Mouse (Mus musculus): ENCODE measurements at regions not wholly inside any gene's neighbourhood (a gene's known extent, or its start where the extent isn't known, plus 50 kb on each side); places are given as distances from the start of the nearest gene placed in this dataset.

- 88% methylated on average over 4 of the region's 4 CpGs for WGBS
- no peaks in the 10 kb centered on the region for H3K27me3 ChIP-seq (ENCODE audit: control insufficient read depth, insufficient read depth, low read length)
- H3K4me3 ChIP-seq (ENCODE audit: low read depth, low read length), result no peak overlapping the region
- ATAC-seq (ENCODE audit: low read depth), result no peak
- H3K4me1 ChIP-seq (ENCODE audit: control insufficient read depth, insufficient read depth, low read length), result no peaks in the 10 kb centered on the region
- H3K27ac ChIP-seq (ENCODE audit: low read depth, low read length), result no peak overlapping the region
- H3K4me2 ChIP-seq (ENCODE audit: low read depth, low read length), result no peak overlapping the region
- no peak overlapping the region for H3K9ac ChIP-seq (replicated peaks; ENCODE audit: low read depth, low read length)
- no peaks in the 10 kb centered on the region for H3K9me3 ChIP-seq (ENCODE audit: control insufficient read depth, low read length)
- H3K36me3 ChIP-seq (ENCODE audit: control insufficient read depth, insufficient read depth, low read length), result no peaks in the 10 kb centered on the region
Observed at GRCm38 (mm10) chr13:107260274-107260673, 238.3 kb upstream of the Kif2a start.

- no peak for ATAC-seq (ENCODE audit: low read depth)
- no peak overlapping the region for H3K9ac ChIP-seq (replicated peaks; ENCODE audit: low read depth, low read length)
- H3K9me3 ChIP-seq (ENCODE audit: control insufficient read depth, low read length), result no peaks in the 10 kb centered on the region
- H3K27ac ChIP-seq (ENCODE audit: low read depth, low read length), result no peak overlapping the region
- no peaks in the 10 kb centered on the region for H3K27me3 ChIP-seq (ENCODE audit: control insufficient read depth, insufficient read depth, low read length)
- 37% methylated on average over 9 of the region's 9 CpGs for WGBS
- H3K4me1 ChIP-seq (ENCODE audit: control insufficient read depth, insufficient read depth, low read length), result 0 out of 2 replicates have a peak, but pooled peaks cover 5% of the 10 kb centered on the region
- 0 out of 2 replicates have a peak overlapping the region, but pooled peaks have one; percentile 48 for H3K4me2 ChIP-seq (ENCODE audit: low read depth, low read length)
- H3K36me3 ChIP-seq (ENCODE audit: control insufficient read depth, insufficient read depth, low read length), result no peaks in the 10 kb centered on the region
- H3K4me3 ChIP-seq (ENCODE audit: low read depth, low read length), result no peak overlapping the region
Observed at GRCm38 (mm10) chr13:107247792-107248505, 226.0 kb upstream of the Kif2a start.

GRCm38 (mm10) chr13:107246956-107247751 is 225.2 kb upstream of the Kif2a start:
- Histone ChIP-seq H3K9ac (replicated peaks; ENCODE audit: low read depth, low read length) (peak overlapping the region; percentile 21; the same call in 1 of the 2 replicates), H3K4me2 (ENCODE audit: low read depth, low read length) (peak overlapping the region; percentile 48), H3K27ac (ENCODE audit: low read depth, low read length) (peak overlapping the region; percentile 44), H3K4me3 (ENCODE audit: low read depth, low read length) (peak overlapping the region; percentile 22), H3K36me3 (ENCODE audit: control insufficient read depth, insufficient read depth, low read length) (no peaks in the 10 kb centered on the region), H3K27me3 (ENCODE audit: control insufficient read depth, insufficient read depth, low read length) (no peaks in the 10 kb centered on the region), H3K4me1 (ENCODE audit: control insufficient read depth, insufficient read depth, low read length) (0 out of 2 replicates have a peak, but pooled peaks cover 5% of the 10 kb centered on the region), H3K9me3 (ENCODE audit: control insufficient read depth, low read length) (no peaks in the 10 kb centered on the region)
- 7% methylated on average over 17 of the region's 17 CpGs for WGBS
- peak; percentile 87 for ATAC-seq (ENCODE audit: low read depth)

GRCm38 (mm10) chr13:107244173-107244572 is 222.2 kb upstream of the Kif2a start:
- H3K4me2 ChIP-seq (ENCODE audit: low read depth, low read length), result no peak overlapping the region
- H3K4me1 ChIP-seq (ENCODE audit: control insufficient read depth, insufficient read depth, low read length), result 0 out of 2 replicates have a peak, but pooled peaks cover 5% of the 10 kb centered on the region
- no peak overlapping the region for H3K9ac ChIP-seq (replicated peaks; ENCODE audit: low read depth, low read length)
- ATAC-seq (ENCODE audit: low read depth), result no peak
- WGBS, result 8% methylated on average over 3 of the region's 3 CpGs
- no peaks in the 10 kb centered on the region for H3K27me3 ChIP-seq (ENCODE audit: control insufficient read depth, insufficient read depth, low read length)
- no peaks in the 10 kb centered on the region for H3K36me3 ChIP-seq (ENCODE audit: control insufficient read depth, insufficient read depth, low read length)
- no peak overlapping the region for H3K4me3 ChIP-seq (ENCODE audit: low read depth, low read length)
- H3K27ac ChIP-seq (ENCODE audit: low read depth, low read length), result no peak overlapping the region
- H3K9me3 ChIP-seq (ENCODE audit: control insufficient read depth, low read length), result no peaks in the 10 kb centered on the region

- no peak overlapping the region for H3K4me2 ChIP-seq (ENCODE audit: low read depth, low read length)
- no peaks in the 10 kb centered on the region for H3K27me3 ChIP-seq (ENCODE audit: control insufficient read depth, insufficient read depth, low read length)
- no peaks in the 10 kb centered on the region for H3K36me3 ChIP-seq (ENCODE audit: control insufficient read depth, insufficient read depth, low read length)
- no peak overlapping the region for H3K27ac ChIP-seq (ENCODE audit: low read depth, low read length)
- H3K4me3 ChIP-seq (ENCODE audit: low read depth, low read length), result no peak overlapping the region
- 58% methylated on average over 4 of the region's 4 CpGs for WGBS
- no peaks in the 10 kb centered on the region for H3K4me1 ChIP-seq (ENCODE audit: control insufficient read depth, insufficient read depth, low read length)
- H3K9ac ChIP-seq (replicated peaks; ENCODE audit: low read depth, low read length), result no peak overlapping the region
- ATAC-seq (ENCODE audit: low read depth), result no peak
- H3K9me3 ChIP-seq (ENCODE audit: control insufficient read depth, low read length), result no peaks in the 10 kb centered on the region
Observed at GRCm38 (mm10) chr13:107239035-107239387, 217.1 kb upstream of the Kif2a start.

GRCm38 (mm10) chr13:107238364-107239034 is 216.6 kb upstream of the Kif2a start:
- Histone ChIP-seq H3K4me2 (ENCODE audit: low read depth, low read length) (no peak overlapping the region), H3K36me3 (ENCODE audit: control insufficient read depth, insufficient read depth, low read length) (no peaks in the 10 kb centered on the region), H3K9ac (replicated peaks; ENCODE audit: low read depth, low read length) (no peak overlapping the region), H3K27ac (ENCODE audit: low read depth, low read length) (no peak overlapping the region), H3K4me1 (ENCODE audit: control insufficient read depth, insufficient read depth, low read length) (no peaks in the 10 kb centered on the region), H3K4me3 (ENCODE audit: low read depth, low read length) (no peak overlapping the region), H3K9me3 (ENCODE audit: control insufficient read depth, low read length) (no peaks in the 10 kb centered on the region), H3K27me3 (ENCODE audit: control insufficient read depth, insufficient read depth, low read length) (no peaks in the 10 kb centered on the region)
- WGBS, result 86% methylated on average over 9 of the region's 9 CpGs
- ATAC-seq (ENCODE audit: low read depth), result no peak

- Histone ChIP-seq H3K9ac (replicated peaks; ENCODE audit: low read depth, low read length) (no peak overlapping the region), H3K27me3 (ENCODE audit: control insufficient read depth, insufficient read depth, low read length) (no peaks in the 10 kb centered on the region), H3K36me3 (ENCODE audit: control insufficient read depth, insufficient read depth, low read length) (no peaks in the 10 kb centered on the region), H3K27ac (ENCODE audit: low read depth, low read length) (no peak overlapping the region), H3K4me1 (ENCODE audit: control insufficient read depth, insufficient read depth, low read length) (no peaks in the 10 kb centered on the region), H3K9me3 (ENCODE audit: control insufficient read depth, low read length) (no peaks in the 10 kb centered on the region), H3K4me3 (ENCODE audit: low read depth, low read length) (no peak overlapping the region), H3K4me2 (ENCODE audit: low read depth, low read length) (no peak overlapping the region)
- WGBS, result 81% methylated on average over 5 of the region's 5 CpGs
- ATAC-seq (ENCODE audit: low read depth), result no peak
Observed at GRCm38 (mm10) chr13:107219456-107219855, 197.5 kb upstream of the Kif2a start.

GRCm38 (mm10) chr13:107218351-107218750 is 196.4 kb upstream of the Kif2a start:
- Histone ChIP-seq H3K27ac (ENCODE audit: low read depth, low read length) (no peak overlapping the region), H3K27me3 (ENCODE audit: control insufficient read depth, insufficient read depth, low read length) (no peaks in the 10 kb centered on the region), H3K4me2 (ENCODE audit: low read depth, low read length) (no peak overlapping the region), H3K4me3 (ENCODE audit: low read depth, low read length) (no peak overlapping the region), H3K4me1 (ENCODE audit: control insufficient read depth, insufficient read depth, low read length) (no peaks in the 10 kb centered on the region), H3K9me3 (ENCODE audit: control insufficient read depth, low read length) (no peaks in the 10 kb centered on the region), H3K9ac (replicated peaks; ENCODE audit: low read depth, low read length) (no peak overlapping the region), H3K36me3 (ENCODE audit: control insufficient read depth, insufficient read depth, low read length) (no peaks in the 10 kb centered on the region)
- ATAC-seq (ENCODE audit: low read depth), result no peak
- 75% methylated on average over 8 of the region's 8 CpGs for WGBS

GRCm38 (mm10) chr13:107217825-107218224 is 195.9 kb upstream of the Kif2a start:
- no peaks in the 10 kb centered on the region for H3K27me3 ChIP-seq (ENCODE audit: control insufficient read depth, insufficient read depth, low read length)
- H3K9me3 ChIP-seq (ENCODE audit: control insufficient read depth, low read length), result no peaks in the 10 kb centered on the region
- no peak overlapping the region for H3K4me3 ChIP-seq (ENCODE audit: low read depth, low read length)
- no peaks in the 10 kb centered on the region for H3K4me1 ChIP-seq (ENCODE audit: control insufficient read depth, insufficient read depth, low read length)
- 91% methylated on average over 6 of the region's 6 CpGs for WGBS
- H3K9ac ChIP-seq (replicated peaks; ENCODE audit: low read depth, low read length), result no peak overlapping the region
- no peak overlapping the region for H3K4me2 ChIP-seq (ENCODE audit: low read depth, low read length)
- no peak for ATAC-seq (ENCODE audit: low read depth)
- H3K36me3 ChIP-seq (ENCODE audit: control insufficient read depth, insufficient read depth, low read length), result no peaks in the 10 kb centered on the region
- H3K27ac ChIP-seq (ENCODE audit: low read depth, low read length), result no peak overlapping the region

Measured in neural tube, embryonic 14.5 days (tissue).